Mouse (Mus musculus): Measurements from ENCODE around the gene Ptpn11.

DNA sequence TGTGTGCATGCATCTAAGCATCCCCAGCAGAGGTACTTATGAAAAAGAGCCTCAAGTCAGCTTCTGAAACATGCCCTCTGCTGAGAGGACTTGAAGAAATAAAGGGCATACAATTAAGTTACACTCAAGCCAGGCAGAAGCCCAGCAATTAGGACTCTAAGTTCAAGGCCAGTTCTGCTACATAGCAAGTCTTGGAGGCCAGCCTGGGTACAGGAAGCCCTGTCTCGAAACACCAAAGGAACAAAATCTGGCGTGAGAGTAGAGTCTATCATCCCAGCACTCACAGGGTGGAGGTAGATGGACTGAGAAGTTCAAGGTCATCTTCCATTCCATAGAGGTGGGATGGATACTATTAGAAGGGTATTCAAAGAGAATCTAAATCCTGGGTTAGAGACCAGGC, 6.8 kb downstream of the Ptpn11 start:
- no peak for TF ChIP-seq POU5F1 (IDR thresholded peaks at IDR 0.05; ENCODE audit: borderline replicate concordance, low read length)
- no peak for TF ChIP-seq CTCF (conservative IDR thresholded peaks at IDR 0.05; ENCODE audit: low read length)
- TF ChIP-seq NANOG (IDR thresholded peaks at IDR 0.05; ENCODE audit: borderline replicate concordance, low read length), result no peak

Measured in E14TG2a.4 (cell line).